Mouse (Mus musculus): Measurements from ENCODE around the gene Them4. TPM values are rescaled to one million over a fixed set of nuclear protein-coding genes. Genes with fewer than 3 reads are reported as not detected.
A peak's percentile ranks its signal among the peaks of the same experiment; 100 is the strongest.

Them4 gene
- polyA plus RNA-seq, 1 experiment = 22.3 TPM

- TF ChIP-seq POLR2A (IDR thresholded peaks at IDR 0.05; ENCODE audit: borderline replicate concordance, extremely low read depth, insufficient read depth, insufficient read length, poor library complexity, severe bottlenecking) (no peak), CTCF (IDR thresholded peaks at IDR 0.05; ENCODE audit: borderline replicate concordance, extremely low read depth, insufficient read depth, insufficient read length) (no peak)
- peak; percentile 61 for DNase-seq (ENCODE audit: low read depth)
Measured at GRCm38 (mm10) chr3:94341959-94342422, 32.1 kb downstream of the Them4 start, which contains the start of gene Them5. Them5 (plus strand) TSS chr3:94342099.

- DNase-seq (ENCODE audit: low read depth) = peak; percentile 75
- no peak for TF ChIP-seq CTCF (IDR thresholded peaks at IDR 0.05; ENCODE audit: borderline replicate concordance, extremely low read depth, insufficient read depth, insufficient read length)
- TF ChIP-seq POLR2A (IDR thresholded peaks at IDR 0.05; ENCODE audit: borderline replicate concordance, extremely low read depth, insufficient read depth, insufficient read length, poor library complexity, severe bottlenecking) = no peak
Measured at GRCm38 (mm10) chr3:94342552-94342951, 32.7 kb downstream of the Them4 start.

- TF ChIP-seq CTCF (IDR thresholded peaks at IDR 0.05; ENCODE audit: borderline replicate concordance, extremely low read depth, insufficient read depth, insufficient read length) (no peak), POLR2A (IDR thresholded peaks at IDR 0.05; ENCODE audit: borderline replicate concordance, extremely low read depth, insufficient read depth, insufficient read length, poor library complexity, severe bottlenecking) (no peak)
- no peak for DNase-seq (ENCODE audit: low read depth)
Measured at GRCm38 (mm10) chr3:94344182-94344581, 34.3 kb downstream of the Them4 start.

- TF ChIP-seq POLR2A (IDR thresholded peaks at IDR 0.05; ENCODE audit: borderline replicate concordance, extremely low read depth, insufficient read depth, insufficient read length, poor library complexity, severe bottlenecking) (no peak), CTCF (IDR thresholded peaks at IDR 0.05; ENCODE audit: borderline replicate concordance, extremely low read depth, insufficient read depth, insufficient read length) (no peak)
- DNase-seq (ENCODE audit: low read depth) = no peak
Measured at GRCm38 (mm10) chr3:94344897-94345296, 35.0 kb downstream of the Them4 start.

- DNase-seq (ENCODE audit: low read depth) = no peak
- no peak for TF ChIP-seq CTCF (IDR thresholded peaks at IDR 0.05; ENCODE audit: borderline replicate concordance, extremely low read depth, insufficient read depth, insufficient read length)
Measured at GRCm38 (mm10) chr3:94348146-94348545, 38.3 kb downstream of the Them4 start.

- TF ChIP-seq POLR2A (IDR thresholded peaks at IDR 0.05; ENCODE audit: borderline replicate concordance, extremely low read depth, insufficient read depth, insufficient read length, poor library complexity, severe bottlenecking) = no peak
- peak; percentile 27; the same call in 1 of the 2 replicates for TF ChIP-seq CTCF (IDR thresholded peaks at IDR 0.05; ENCODE audit: borderline replicate concordance, extremely low read depth, insufficient read depth, insufficient read length)
- DNase-seq (ENCODE audit: low read depth) = peak; percentile 60
Measured at GRCm38 (mm10) chr3:94360812-94361211, 50.9 kb downstream of the Them4 start.

GRCm38 (mm10) chr3:94362138-94362537 lies 52.2 kb downstream of the Them4 start, which contains the start of gene C2cd4d:
C2cd4d (plus strand) TSS chr3:94362438.
- TF ChIP-seq POLR2A (IDR thresholded peaks at IDR 0.05; ENCODE audit: borderline replicate concordance, extremely low read depth, insufficient read depth, insufficient read length, poor library complexity, severe bottlenecking) (no peak), CTCF (IDR thresholded peaks at IDR 0.05; ENCODE audit: borderline replicate concordance, extremely low read depth, insufficient read depth, insufficient read length) (no peak)
- no peak for DNase-seq (ENCODE audit: low read depth)

- DNase-seq (ENCODE audit: low read depth) = peak; percentile 71
- TF ChIP-seq CTCF (IDR thresholded peaks at IDR 0.05; ENCODE audit: borderline replicate concordance, extremely low read depth, insufficient read depth, insufficient read length) = no peak
- TF ChIP-seq POLR2A (IDR thresholded peaks at IDR 0.05; ENCODE audit: borderline replicate concordance, extremely low read depth, insufficient read depth, insufficient read length, poor library complexity, severe bottlenecking) = no peak
Measured at GRCm38 (mm10) chr3:94363291-94364153, 53.6 kb downstream of the Them4 start.

- TF ChIP-seq CTCF (IDR thresholded peaks at IDR 0.05; ENCODE audit: borderline replicate concordance, extremely low read depth, insufficient read depth, insufficient read length) = no peak
- TF ChIP-seq POLR2A (IDR thresholded peaks at IDR 0.05; ENCODE audit: borderline replicate concordance, extremely low read depth, insufficient read depth, insufficient read length, poor library complexity, severe bottlenecking) = no peak
- peak; percentile 52 for DNase-seq (ENCODE audit: low read depth)
Measured at GRCm38 (mm10) chr3:94364154-94364526, 54.3 kb downstream of the Them4 start.

- TF ChIP-seq POLR2A (IDR thresholded peaks at IDR 0.05; ENCODE audit: borderline replicate concordance, extremely low read depth, insufficient read depth, insufficient read length, poor library complexity, severe bottlenecking) (no peak), CTCF (IDR thresholded peaks at IDR 0.05; ENCODE audit: borderline replicate concordance, extremely low read depth, insufficient read depth, insufficient read length) (peak; percentile 94)
- peak; percentile 92 for DNase-seq (ENCODE audit: low read depth)
Measured at GRCm38 (mm10) chr3:94366761-94367160, 56.9 kb downstream of the Them4 start.

- TF ChIP-seq CTCF (IDR thresholded peaks at IDR 0.05; ENCODE audit: borderline replicate concordance, extremely low read depth, insufficient read depth, insufficient read length) = no peak
- TF ChIP-seq POLR2A (IDR thresholded peaks at IDR 0.05; ENCODE audit: borderline replicate concordance, extremely low read depth, insufficient read depth, insufficient read length, poor library complexity, severe bottlenecking) = no peak
- DNase-seq (ENCODE audit: low read depth) = no peak
Measured at GRCm38 (mm10) chr3:94367511-94367910, 57.6 kb downstream of the Them4 start.

GRCm38 (mm10) chr3:94368631-94369030 lies 58.7 kb downstream of the Them4 start:
- TF ChIP-seq CTCF (IDR thresholded peaks at IDR 0.05; ENCODE audit: borderline replicate concordance, extremely low read depth, insufficient read depth, insufficient read length) = no peak
- TF ChIP-seq POLR2A (IDR thresholded peaks at IDR 0.05; ENCODE audit: borderline replicate concordance, extremely low read depth, insufficient read depth, insufficient read length, poor library complexity, severe bottlenecking) = no peak

More at GRCm38 (mm10) chr3:94368631-94369030, 58.7 kb downstream of the Them4 start:
- DNase-seq (ENCODE audit: low read depth) = no peak
